Mouse (Mus musculus): ENCODE results near the gene Elk3.

Elk3 gene

DNA sequence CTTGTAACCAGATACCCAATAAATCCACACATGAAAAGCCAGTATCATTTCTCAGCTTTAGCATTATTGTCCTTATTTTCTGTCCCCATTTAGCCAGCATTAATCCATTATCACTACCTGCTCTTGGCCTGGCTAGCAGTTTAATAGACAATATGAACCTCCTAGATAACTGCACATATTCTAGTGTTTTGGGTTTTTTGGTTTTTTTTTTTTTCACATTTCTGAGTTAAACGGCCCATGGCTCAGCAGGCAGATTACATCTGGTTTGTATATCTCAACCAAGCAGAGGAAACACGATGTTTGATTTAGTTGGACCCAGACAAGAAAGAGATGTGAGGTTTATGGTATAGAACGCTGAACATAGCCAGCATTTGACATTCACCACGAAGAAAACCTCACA, 41.2 kb downstream of the Elk3 start:
- no peak for DNase-seq (ENCODE audit: low read depth, low spot score)

GRCm38 (mm10) chr10:93268339-93268738, 42.6 kb downstream of the Elk3 start:
- no peak for DNase-seq (ENCODE audit: low read depth, low spot score)

GRCm38 (mm10) chr10:93267509-93267908, 43.4 kb downstream of the Elk3 start:
- no peak for DNase-seq (ENCODE audit: low read depth, low spot score)

DNA sequence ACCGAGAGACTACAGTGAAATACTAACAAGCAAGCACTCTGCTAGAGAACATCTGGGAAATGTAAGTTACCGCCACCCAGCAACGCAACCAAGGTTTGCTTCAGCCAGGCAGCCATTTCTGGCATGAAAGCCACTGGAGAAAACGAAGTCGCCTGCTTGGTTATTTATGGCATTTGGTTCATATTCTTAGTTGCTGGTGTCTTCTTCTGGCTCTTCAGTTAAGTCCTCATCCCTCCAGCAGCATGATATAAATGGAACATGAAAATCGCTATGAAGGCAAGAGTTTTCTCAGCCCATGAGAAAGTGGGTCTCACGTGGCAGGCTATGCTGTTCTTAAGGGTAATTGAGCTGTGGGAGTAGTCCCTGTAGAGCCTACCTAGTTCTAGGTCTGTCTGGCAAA, 44.4 kb downstream of the Elk3 start:
- DNase-seq (ENCODE audit: low read depth, low spot score) = no peak

DNA sequence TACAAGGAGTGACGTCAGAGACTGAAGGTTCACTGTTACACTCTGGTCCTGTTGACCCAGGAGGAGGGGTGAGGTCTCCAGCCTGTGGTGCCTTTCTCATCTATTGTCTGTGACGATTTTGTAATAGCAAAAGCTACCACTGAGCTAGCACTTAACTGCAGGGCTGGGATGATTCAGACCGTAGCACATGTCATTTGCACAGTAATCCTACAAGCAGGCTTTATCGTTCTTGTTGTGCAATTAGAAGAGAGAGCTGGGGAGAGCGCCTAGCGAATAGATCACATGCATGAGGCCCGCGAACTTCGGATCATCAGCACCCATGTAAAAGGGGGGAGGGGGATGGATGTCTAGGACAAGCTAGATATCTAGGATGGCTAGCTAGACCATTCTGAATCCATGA, 45.1 kb downstream of the Elk3 start:
- no peak for DNase-seq (ENCODE audit: low read depth, low spot score)

DNA sequence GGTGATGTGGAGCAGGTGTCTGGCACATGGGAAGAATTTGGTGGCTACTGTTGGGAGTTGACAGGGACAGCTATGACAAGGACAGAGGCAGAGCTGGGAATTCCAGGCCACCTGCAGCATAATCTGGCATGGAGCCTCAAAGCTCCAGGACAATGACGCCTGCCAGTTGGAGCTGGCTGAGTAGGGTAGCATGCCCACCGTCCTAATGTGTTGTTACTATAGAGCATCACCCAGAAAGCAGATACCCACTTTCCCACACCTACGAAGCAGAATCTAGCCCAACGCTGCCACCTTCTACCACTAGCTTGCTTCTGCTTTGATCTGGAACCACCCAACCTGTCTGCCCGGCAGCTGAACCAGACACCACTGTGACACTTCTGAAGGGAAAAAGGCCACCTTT, 46.9 kb downstream of the Elk3 start:
- DNase-seq (ENCODE audit: low read depth, low spot score) = no peak

- no peak for DNase-seq (ENCODE audit: low read depth, low spot score)
Measured at GRCm38 (mm10) chr10:93263431-93263830, 47.5 kb downstream of the Elk3 start.

- DNase-seq (ENCODE audit: low read depth, low spot score) = no peak
Measured at GRCm38 (mm10) chr10:93261981-93262499, 48.9 kb downstream of the Elk3 start.

- DNase-seq (ENCODE audit: low read depth, low spot score) = no peak
Measured at GRCm38 (mm10) chr10:93261132-93261980, 49.6 kb downstream of the Elk3 start.

DNA sequence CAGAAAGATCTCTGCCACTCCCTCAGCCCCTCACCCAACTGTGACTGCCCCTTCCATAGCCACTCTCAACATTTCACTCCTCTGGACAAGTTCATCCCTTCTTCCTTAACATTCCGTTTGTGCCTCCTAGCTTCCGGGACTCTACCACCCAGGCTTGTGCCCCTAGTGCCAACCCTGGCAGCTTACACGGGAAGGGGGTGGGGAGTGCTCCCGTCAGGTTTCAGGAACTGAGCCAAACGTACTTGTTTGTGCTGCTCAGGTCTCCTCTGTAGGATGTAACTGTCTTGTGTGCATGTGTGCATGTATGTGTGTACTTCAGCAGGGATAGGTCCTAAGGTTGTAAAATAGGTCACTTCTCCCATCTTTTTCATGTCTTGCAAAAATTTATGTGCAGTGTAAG, 51.1 kb downstream of the Elk3 start:
- no peak for DNase-seq (ENCODE audit: low read depth, low spot score)

GRCm38 (mm10) chr10:93255294-93255693, 55.6 kb downstream of the Elk3 start:
- no peak for DNase-seq (ENCODE audit: low read depth, low spot score)

DNA sequence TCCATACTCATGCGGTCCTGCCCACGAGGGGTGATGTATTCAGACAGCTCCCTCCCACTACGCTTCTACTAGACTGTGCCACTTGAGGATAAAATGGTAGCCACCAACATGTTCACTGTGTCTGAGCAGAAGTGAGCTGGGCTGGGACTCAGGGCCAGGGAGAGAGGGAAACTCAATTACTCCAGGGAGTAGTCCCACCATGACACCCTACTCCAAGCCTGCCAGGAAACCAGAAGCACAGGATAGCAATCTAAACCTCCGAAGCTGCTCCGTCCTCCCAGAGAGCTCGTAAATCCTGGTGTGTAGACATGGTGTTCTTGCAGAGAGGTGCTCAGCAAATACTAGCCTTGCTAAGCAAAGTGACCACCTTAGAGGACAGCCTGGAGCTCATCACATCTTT, 57.8 kb downstream of the Elk3 start:
- DNase-seq (ENCODE audit: low read depth, low spot score) = no peak

DNA sequence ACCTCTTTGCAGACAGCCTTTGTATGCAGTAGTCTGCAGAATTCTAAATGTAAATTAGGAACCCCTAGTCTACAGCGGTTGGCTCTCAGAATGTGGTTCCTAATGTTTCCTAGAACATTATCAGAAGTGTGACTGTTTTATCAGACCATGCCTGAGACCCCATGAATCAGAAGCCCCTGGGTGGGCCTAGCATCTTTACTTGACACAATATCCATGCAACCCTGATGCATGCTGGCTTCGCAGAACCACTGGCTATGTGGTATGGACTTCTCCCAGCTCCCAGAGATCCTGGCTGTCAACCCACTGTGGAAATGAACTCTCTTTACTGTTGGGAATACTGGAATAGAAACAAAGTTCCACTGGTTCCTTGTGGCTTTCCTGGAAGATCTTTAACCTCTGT, 58.3 kb downstream of the Elk3 start:
- no peak for DNase-seq (ENCODE audit: low read depth, low spot score)

DNA sequence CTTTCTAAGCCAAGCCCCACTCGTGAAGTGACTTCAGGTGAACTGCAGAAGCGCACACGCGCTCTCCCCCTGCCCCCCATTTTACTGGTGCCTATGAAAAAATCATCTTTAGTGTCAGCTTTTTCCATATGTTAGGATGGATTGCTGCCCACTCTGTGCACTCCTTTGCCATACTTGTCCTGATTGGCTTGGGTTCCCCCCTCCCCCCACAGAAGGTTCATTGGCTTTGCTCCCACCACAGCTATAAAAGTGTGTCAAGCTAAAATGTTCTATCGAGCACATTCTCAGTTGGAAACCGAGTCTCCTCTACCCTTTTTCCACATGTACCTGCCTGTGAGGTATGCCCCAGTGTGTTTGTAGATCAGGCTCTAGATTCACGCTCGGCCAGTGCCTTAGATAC, 59.5 kb downstream of the Elk3 start:
- no peak for DNase-seq (ENCODE audit: low read depth, low spot score)

GRCm38 (mm10) chr10:93250436-93251317, 60.3 kb downstream of the Elk3 start:
- DNase-seq (ENCODE audit: low read depth, low spot score) = no peak

DNA sequence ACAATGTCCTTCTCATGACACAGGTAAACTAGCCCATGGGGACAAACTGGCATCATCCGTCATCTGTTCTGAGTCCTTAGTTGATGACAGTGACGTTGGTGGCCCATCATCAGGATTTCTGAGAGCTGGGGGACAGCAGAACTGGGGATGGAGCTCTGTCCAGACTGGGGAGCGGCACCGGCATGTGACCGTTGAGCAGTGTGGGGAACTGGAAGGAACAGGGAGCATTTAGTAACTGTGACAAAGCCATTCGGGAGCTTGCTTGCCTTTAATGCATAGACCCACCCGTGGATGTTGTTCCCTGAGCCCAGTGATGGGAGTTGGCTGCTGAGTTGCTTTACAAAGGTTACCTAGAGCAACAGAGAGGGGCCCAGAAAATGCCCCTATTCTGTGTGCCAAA, 61.0 kb downstream of the Elk3 start:
- no peak for DNase-seq (ENCODE audit: low read depth, low spot score)

GRCm38 (mm10) chr10:93248416-93248815, 62.5 kb downstream of the Elk3 start:
- DNase-seq (ENCODE audit: low read depth, low spot score) = no peak

DNA sequence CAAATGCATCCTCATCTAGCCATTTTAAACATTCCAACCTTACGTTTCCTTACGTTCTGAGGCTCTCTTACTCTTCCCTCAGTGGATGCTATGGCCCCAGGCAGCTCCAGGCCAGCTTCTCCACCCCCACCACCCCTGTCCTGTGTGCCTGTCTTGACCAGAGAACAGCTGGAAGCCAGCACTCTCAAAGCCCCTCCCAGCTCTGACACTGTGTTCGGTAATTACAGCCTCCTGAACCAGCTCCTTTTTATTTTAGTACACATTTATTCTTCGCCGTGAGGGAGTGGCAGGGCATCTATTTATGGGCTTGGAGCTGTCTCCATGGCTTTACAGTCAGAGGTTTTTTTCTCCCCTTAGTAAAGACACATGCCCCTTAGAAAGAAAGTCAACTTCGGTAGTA, 63.0 kb downstream of the Elk3 start:
- DNase-seq (ENCODE audit: low read depth, low spot score) = peak; percentile 43

- DNase-seq (ENCODE audit: low read depth, low spot score) = no peak
Measured at GRCm38 (mm10) chr10:93247422-93247821, 63.5 kb downstream of the Elk3 start.

DNA sequence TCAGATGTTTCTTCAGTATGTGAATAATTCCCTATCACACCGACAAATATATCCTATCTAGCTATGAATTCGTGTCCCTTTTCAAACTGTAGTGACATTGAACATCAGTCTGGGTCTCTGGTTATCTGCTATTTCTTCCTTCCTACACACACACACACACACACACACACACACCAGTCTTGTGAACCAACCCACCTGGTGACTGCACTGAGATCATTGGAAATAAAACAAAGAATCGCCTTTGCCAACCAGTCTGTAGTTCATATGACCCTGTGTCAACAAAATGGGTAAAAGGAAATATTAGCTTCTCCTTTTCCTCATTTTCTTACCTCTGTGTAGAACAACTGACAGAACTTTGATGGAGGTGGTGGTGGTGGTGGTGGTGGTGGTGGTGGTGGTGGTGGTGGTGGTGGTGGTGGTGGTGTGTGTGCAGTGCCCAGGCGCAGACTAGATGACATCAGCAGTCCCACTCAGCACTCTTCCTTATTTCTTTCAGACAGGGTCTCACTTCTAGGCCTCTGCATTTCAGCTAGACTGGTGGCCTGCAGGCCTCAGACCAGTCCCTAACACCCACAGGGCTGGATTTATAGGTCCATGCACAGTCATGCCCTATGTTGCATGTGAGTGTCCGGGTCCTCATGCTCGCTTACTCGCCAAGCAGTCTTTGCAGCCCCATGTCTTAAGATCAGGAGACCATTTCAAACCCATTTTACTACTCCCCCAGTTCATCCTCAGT, 64.6 kb downstream of the Elk3 start:
- DNase-seq (ENCODE audit: low read depth, low spot score) = no peak

- no peak for DNase-seq (ENCODE audit: low read depth, low spot score)
Measured at GRCm38 (mm10) chr10:93244209-93244705, 66.7 kb downstream of the Elk3 start.

DNA sequence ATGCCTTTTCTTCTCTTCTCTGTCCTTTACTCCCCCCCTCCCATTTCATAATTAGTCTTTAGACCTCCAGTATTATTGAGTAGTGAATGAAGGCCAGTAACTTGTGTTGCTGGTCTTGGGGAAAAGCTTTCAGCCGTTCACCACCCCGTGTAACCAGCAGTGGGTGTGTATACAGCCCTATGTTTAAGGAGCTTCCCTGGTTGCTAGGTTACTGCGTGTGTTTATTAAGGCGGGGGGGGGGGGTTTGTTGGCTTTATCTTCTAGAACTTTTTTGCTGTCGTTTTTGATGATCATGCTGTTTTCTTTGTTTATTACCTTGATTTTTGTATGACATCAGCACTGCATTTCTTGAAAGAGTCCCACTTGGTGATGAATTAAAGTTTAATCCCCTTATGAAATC, 68.1 kb downstream of the Elk3 start:
- DNase-seq (ENCODE audit: low read depth, low spot score) = no peak

All from R1 (cell line).